Mouse (Mus musculus) MEL (cell line): ENCODE measurements around the gene Mtpn. TPM values are rescaled to one million over a fixed set of nuclear protein-coding genes. Genes with fewer than 3 reads are reported as not detected.
A peak's percentile ranks its signal among the peaks of the same experiment; 100 is the strongest.

Experiments
- DNase-seq: peaks from one replicate; pipeline ENCODE4 v3.0.0; 2011; ENCODE audit warnings: low read depth, low spot score
- H3K27ac ChIP-seq: 2 replicates; pipeline ENCODE4 v1.5.1; 2012; ENCODE audit warnings: low read depth, mild to moderate bottlenecking, control low read depth, low read length, moderate library complexity; ENCODE audit not compliant: control insufficient read depth
- H3K27me3 ChIP-seq, 2 experiments: fragments of 150-350 bp in 1 of 2; sonication (generic) in 1 of 2; 2 replicates each; pipeline ENCODE4 v1.6.1; 2012; ENCODE audit warnings: low read length in 2 of 2, mild to moderate bottlenecking in 2 of 2, improper control_type of control experiment in 1 of 2, moderate library complexity in 1 of 2; ENCODE audit not compliant: insufficient read depth in 2 of 2, control insufficient read depth in 1 of 2
- H3K36me3 ChIP-seq, 2 experiments: 2 replicates each; pipeline ENCODE4 v1.6.1; 2012 to 2014; ENCODE audit warnings: low read length in 2 of 2, improper control_type of control experiment in 1 of 2, inconsistent platforms in 1 of 2, mild to moderate bottlenecking in 1 of 2; ENCODE audit not compliant: insufficient read depth in 2 of 2, control insufficient read depth in 1 of 2
- H3K4me1 ChIP-seq, 2 experiments: fragments of 150-350 bp in 1 of 2; sonication (generic) in 1 of 2; 2 replicates each; pipeline ENCODE4 v1.6.1; 2012; ENCODE audit warnings: low read length in 2 of 2, improper control_type of control experiment in 1 of 2, mild to moderate bottlenecking in 1 of 2; ENCODE audit not compliant: insufficient read depth in 2 of 2, control insufficient read depth in 1 of 2
- H3K4me3 ChIP-seq, 2 experiments: fragments of 150-350 bp in 1 of 2; sonication (generic) in 1 of 2; 2 replicates each; pipeline ENCODE4 v1.5.1; 2012; ENCODE audit warnings: low read depth in 2 of 2, low read length in 2 of 2, mild to moderate bottlenecking in 2 of 2, moderate library complexity in 2 of 2, control low read depth in 1 of 2, improper control_type of control experiment in 1 of 2; ENCODE audit not compliant: control insufficient read depth in 1 of 2, insufficient read depth in 1 of 2
- H3K79me2 ChIP-seq: 2 replicates; pipeline ENCODE4 v1.6.1; 2012; ENCODE audit warnings: mild to moderate bottlenecking, low read length, moderate library complexity; ENCODE audit not compliant: control insufficient read depth, poor library complexity, insufficient read depth
- H3K9ac ChIP-seq: 2 replicates; pipeline ENCODE4 v1.6.1; 2012; ENCODE audit warnings: low read depth, mild to moderate bottlenecking, control low read depth, low read length, moderate library complexity; ENCODE audit not compliant: control insufficient read depth, poor library complexity, severe bottlenecking
- H3K9me3 ChIP-seq: fragments of 150-350 bp; sonication (generic); replicated peaks from 2 replicates; pipeline ENCODE4 v1.6.1; 2012; ENCODE audit warnings: mild to moderate bottlenecking, low read length, improper control_type of control experiment, moderate library complexity; ENCODE audit not compliant: insufficient read depth
- BHLHE40 ChIP-seq: IDR thresholded peaks from 2 replicates; pipeline ENCODE4 v1.6.1; 2012; ENCODE audit warnings: low read depth, mild to moderate bottlenecking, inconsistent platforms, low read length, improper control_type of control experiment, borderline replicate concordance
- CTCF ChIP-seq, 3 experiments: IDR thresholded peaks in 2 of 3; conservative IDR thresholded peaks in 1 of 3; 2 replicates each; pipeline ENCODE4 v1.5.1; 2011 to 2012; ENCODE audit warnings: low read length in 3 of 3, low read depth in 2 of 3, mild to moderate bottlenecking in 2 of 3, improper control_type of control experiment in 1 of 3, inconsistent platforms in 1 of 3, mixed read lengths in 1 of 3, moderate library complexity in 1 of 3; ENCODE audit not compliant: control insufficient read depth in 1 of 3, insufficient read depth in 1 of 3, poor library complexity in 1 of 3, severe bottlenecking in 1 of 3
- TBP ChIP-seq: IDR thresholded peaks from 2 replicates; pipeline ENCODE4 v1.8.0; 2011; ENCODE audit warnings: low read depth, low read length, improper control_type of control experiment
- polyA plus RNA-seq, 2 experiments: library from polyadenylated mRNA; stranded (reverse) in 1 of 2; unstranded in 1 of 2; fragments of >175 nt in 1 of 2; fragments of >200 nt in 1 of 2; gene quantifications; 2 replicates each; pipeline versions ENCODE4 v1.2.1 to v1.2.4; 2012; ENCODE audit warnings: low replicate concordance in 2 of 2, low read depth in 1 of 2; ENCODE audit not compliant: insufficient read length in 2 of 2, insufficient read depth in 1 of 2, missing spikeins in 1 of 2
- total RNA-seq: library from RNA; depleted of rRNA; stranded (reverse); fragments of 300-350 nt; gene quantifications from 2 replicates; pipeline ENCODE4 v1.2.3, GENCODE M21; 2012; rRNA removed

The Mtpn gene
- total and polyA plus RNA-seq, 3 experiments: 75.2 to 153 (median 85.4) TPM

- H3K9ac ChIP-seq: no peak overlapping the region
- no peaks in the 10 kb centered on the region for H3K4me1 ChIP-seq
- H3K79me2 ChIP-seq: no peaks in the 10 kb centered on the region
- H3K27me3 ChIP-seq: no peaks in the 10 kb centered on the region
- H3K9me3 ChIP-seq: no peaks in the 10 kb centered on the region
- H3K4me3 ChIP-seq: no peak overlapping the region
- no peaks in the 10 kb centered on the region for H3K36me3 ChIP-seq
- H3K27ac ChIP-seq: no peak overlapping the region
- TF ChIP-seq TBP: no peak
- no peak for TF ChIP-seq BHLHE40
- DNase-seq: no peak
These were observed 76.0 kb downstream of the Mtpn start for GRCm38 (mm10) chr6:35463450-35464395.

- no peak overlapping the region for H3K27ac ChIP-seq
- H3K4me1 ChIP-seq: no peaks in the 10 kb centered on the region
- no peak for TF ChIP-seq CTCF (IDR thresholded peaks at IDR 0.05 in 2 of 3, conservative IDR thresholded peaks at IDR 0.05 in 1 of 3; ENCODE audit: control insufficient read depth in 1 of 3, insufficient read depth in 1 of 3, low read depth in 2 of 3, low read length in 3 of 3, poor library complexity in 1 of 3, severe bottlenecking in 1 of 3)
- no peak overlapping the region for H3K9ac ChIP-seq
- no peaks in the 10 kb centered on the region for H3K36me3 ChIP-seq
- DNase-seq: peak; percentile 14
- no peaks in the 10 kb centered on the region for H3K9me3 ChIP-seq
- no peaks in the 10 kb centered on the region for H3K27me3 ChIP-seq
- no peak overlapping the region for H3K4me3 ChIP-seq
- no peaks in the 10 kb centered on the region for H3K79me2 ChIP-seq
These were observed 77.2 kb downstream of the Mtpn start for GRCm38 (mm10) chr6:35462484-35462883.

Other genes with a start within 250 kb of the Mtpn start
- gene Slc13a4, start 231.8 kb downstream of the Mtpn start, total RNA-seq: not detected in 2 replicates
- gene Slc13a4, start 231.8 kb downstream of the Mtpn start, polyA plus RNA-seq: under 1 TPM in 1 of 2 experiments, not detected in 1; 0.14 TPM
- gene Fam180a, start 213.7 kb downstream of the Mtpn start, total RNA-seq: not detected in 2 replicates
- gene Fam180a, start 213.7 kb downstream of the Mtpn start, polyA plus RNA-seq: not detected